Mouse (Mus musculus) gastrocnemius, adult 18-20 months (tissue): ENCODE measurements around the gene Gm17364. TPM values are rescaled to one million over a fixed set of nuclear protein-coding genes. Genes with fewer than 3 reads are reported as not detected.

Source experiments
- total RNA-seq, 2 experiments: library from RNA; stranded (reverse); gene quantifications; 2 replicates each; pipeline ENCODE4 v1.2.3; 2021

Gm17364 gene
- total RNA-seq, 2 experiments from 2014 or later, result not detected

Other genes with a start within 250 kb of the Gm17364 start
- gene Mak, start 194.3 kb downstream of the Gm17364 start, total RNA-seq, result not detected
- gene Gcm2, start 162.9 kb downstream of the Gm17364 start, total RNA-seq, result not detected
- not detected for gene Sycp2l, start 159.7 kb downstream of the Gm17364 start, total RNA-seq
- gene Elovl2, start 53.6 kb downstream of the Gm17364 start, total RNA-seq, result under 1 TPM; 0.05 to 0.12 TPM
- 10 to 100 TPM; 37.3 to 37.5 TPM for gene Smim13, start 24.1 kb downstream of the Gm17364 start, total RNA-seq
- 10 to 100 TPM in 1 of 2 experiments, 1 to 10 TPM in 1; 4.5 to 11.9 TPM for gene Nedd9, start 213.4 kb upstream of the Gm17364 start, total RNA-seq